Comparison of ENCODE assay signal across 8 mouse cellular contexts in the genomic region with DNA sequence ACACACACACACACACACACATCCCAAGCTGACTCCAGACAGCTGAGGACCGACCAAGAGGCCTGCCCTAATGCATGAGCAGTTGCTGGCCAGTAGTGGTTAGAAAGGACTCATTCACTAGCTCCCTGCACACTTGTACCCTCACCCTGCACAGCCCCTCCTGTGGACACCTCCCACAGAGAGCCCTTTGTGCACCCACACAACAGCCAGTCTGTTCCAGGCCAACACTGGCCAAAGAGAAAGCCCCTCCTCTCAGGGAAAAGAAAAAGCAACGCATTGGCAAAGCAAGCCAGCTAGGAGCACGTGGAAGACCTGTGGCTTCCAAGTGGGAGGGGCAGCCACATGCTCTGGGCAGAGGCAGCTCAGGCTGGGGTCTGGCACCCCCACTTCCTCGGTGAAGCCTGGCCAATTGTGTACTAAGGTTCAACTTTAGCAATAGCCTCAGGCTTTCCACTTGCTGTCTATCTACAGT. TPM values are rescaled to one million over a fixed set of nuclear protein-coding genes. Genes with fewer than 3 reads are reported as not detected.
DNase-seq lines count a peak whose midpoint lies in the region; ATAC-seq and TF ChIP-seq lines count a peak whose summit lies in the region.

No protein-coding gene starts in this region.

- peaks cover 77% of the 10 kb centered on the region for H3K36me3 ChIP-seq in ES-Bruce4 (ENCODE audit: control insufficient read depth, insufficient read depth, low read length, poor library complexity, severe bottlenecking)
- peaks cover 66% of the 10 kb centered on the region for H3K36me3 ChIP-seq in lung, embryonic 16.5 days (ENCODE audit: control insufficient read depth, insufficient read depth, low read length)

- no peaks in the 10 kb centered on the region for H3K9me3 ChIP-seq in ES-Bruce4 (replicated peaks; ENCODE audit: control insufficient read depth, insufficient read depth, low read length, poor library complexity, severe bottlenecking)
- H3K9me3 ChIP-seq in lung, embryonic 16.5 days (ENCODE audit: control insufficient read depth, low read length): no peaks in the 10 kb centered on the region

- DNase-seq in cerebellum, adult 2 months: peak; percentile 49 to 73
- DNase-seq in frontal cortex, postnatal 14 days (ENCODE audit: low spot score in 2 of 2): peak; percentile 42 to 83
- peak; percentile 62 to 91 for DNase-seq in layer of hippocampus, adult 2 months (ENCODE audit: low spot score in 2 of 2)
- DNase-seq in right cerebral cortex, postnatal 36 days (ENCODE audit: low spot score in 2 of 2): peak; percentile 76
- DNase-seq in urinary bladder, adult 2 months (ENCODE audit: low spot score): no peak

- peaks cover 29% of the 10 kb centered on the region for H3K4me1 ChIP-seq in ES-Bruce4 (ENCODE audit: control insufficient read depth, insufficient read depth, low read length)
- peaks cover 32% of the 10 kb centered on the region for H3K4me1 ChIP-seq in cerebellum, adult 2 months (ENCODE audit: control insufficient read depth, insufficient read depth, low read length)
- H3K4me1 ChIP-seq in lung, embryonic 16.5 days (replicated peaks; ENCODE audit: control insufficient read depth, insufficient read depth, low read length): peaks cover 73% of the 10 kb centered on the region

- no peaks in the 10 kb centered on the region for H3K27me3 ChIP-seq in ES-Bruce4 (ENCODE audit: control insufficient read depth, insufficient read depth, low read length, poor library complexity, severe bottlenecking)
- no peaks in the 10 kb centered on the region for H3K27me3 ChIP-seq in cerebellum, adult 2 months (ENCODE audit: control insufficient read depth, insufficient read depth, low read length)
- H3K27me3 ChIP-seq in lung, embryonic 16.5 days (ENCODE audit: control insufficient read depth, insufficient read depth, low read depth, low read length): no peaks in the 10 kb centered on the region

- no peak overlapping the region for H3K9ac ChIP-seq in ES-Bruce4 (ENCODE audit: low read depth, poor library complexity, severe bottlenecking)
- 0 out of 2 replicates have a peak overlapping the region, but pooled peaks have one; percentile 3 for H3K9ac ChIP-seq in lung, embryonic 16.5 days (ENCODE audit: low read length)

- H3K4me2 ChIP-seq in lung, embryonic 16.5 days (ENCODE audit: low read depth, low read length): no peak overlapping the region

- no peak for TF ChIP-seq CTCF in ES-Bruce4 (IDR thresholded peaks at IDR 0.05; ENCODE audit: low read depth, low read length)
- no peak for TF ChIP-seq CTCF in cerebellum, adult 2 months (IDR thresholded peaks at IDR 0.05; ENCODE audit: borderline replicate concordance, insufficient read depth, low read depth, low read length)
- no peak for TF ChIP-seq CTCF in layer of hippocampus, adult 2 months (conservative IDR thresholded peaks at IDR 0.05)

- peak overlapping the region; percentile 51 for H3K27ac ChIP-seq in ES-Bruce4 (ENCODE audit: insufficient read depth, low read length)
- H3K27ac ChIP-seq in cerebellum, adult 2 months (ENCODE audit: insufficient read depth, low read length): peak overlapping the region; percentile 26; the same call in 1 of the 2 replicates
- H3K27ac ChIP-seq in layer of hippocampus, adult 2 months: peak overlapping the region; percentile 89
- peak overlapping the region; percentile 90 for H3K27ac ChIP-seq in lung, embryonic 16.5 days (ENCODE audit: low read length)

- peak; percentile 14 to 43; a peak in 2 of 4 replicates for ATAC-seq in hematopoietic stem cell, adult 5-6 weeks (replicated peaks in 1 of 2; ENCODE audit: insufficient read depth in 1 of 2, low FRiP score in 2 of 2, low TSS enrichment in 1 of 2, low read depth in 1 of 2, poor library complexity in 2 of 2, severe bottlenecking in 2 of 2)
- peak; percentile 18; the same call in 1 of the 2 replicates for ATAC-seq in lung, embryonic 16.5 days (ENCODE audit: low read depth)

- peak; percentile 70; the same call in 1 of the 2 replicates for TF ChIP-seq EP300 in ES-Bruce4 (IDR thresholded peaks at IDR 0.05; ENCODE audit: insufficient read depth, low read depth, low read length)

- H3K4me3 ChIP-seq in ES-Bruce4 (ENCODE audit: low read depth, low read length): no peak overlapping the region
- no peak overlapping the region for H3K4me3 ChIP-seq in cerebellum, adult 2 months (replicated peaks; ENCODE audit: insufficient read depth, low read depth, low read length)
- H3K4me3 ChIP-seq in layer of hippocampus, adult 2 months: no peak overlapping the region; the same call in 1 of the 2 replicates
- no peak overlapping the region for H3K4me3 ChIP-seq in lung, embryonic 16.5 days (ENCODE audit: low read length)

- WGBS in cerebellum, adult 2 months: 16% methylated on average over 4 of the region's 4 CpGs
- 25% methylated on average over 4 of the region's 4 CpGs for WGBS in lung, embryonic 16.5 days

- no peak for TF ChIP-seq POLR2A in ES-Bruce4 (IDR thresholded peaks at IDR 0.05; ENCODE audit: insufficient read depth, low read length)
- TF ChIP-seq POLR2A in cerebellum, adult 2 months (IDR thresholded peaks at IDR 0.05; ENCODE audit: borderline replicate concordance, insufficient read depth, low read length): no peak

RNA-seq across cellular contexts. Expression of gene Amotl2, which starts 7.6 kb away (rescaled TPM):
- 227 and 231 TPM in 2 replicates for polyA plus RNA-seq in ES-Bruce4 (2011; ENCODE audit: insufficient read depth, insufficient read length, low read depth, missing spikeins)
- polyA plus RNA-seq in cerebellum, adult 2 months (2012; rRNA removed): 23.1 and 24.4 TPM in 2 replicates
- 1.4 and 7.3 TPM in 2 replicates for total RNA-seq in hematopoietic stem cell, adult 5-6 weeks (2017)
- 10 to 100 TPM; 16.0 to 18.1 TPM for total RNA-seq in layer of hippocampus, adult 2 months (2021)
- 37.6 and 40.1 TPM in 2 replicates for polyA plus RNA-seq in lung, embryonic 16.5 days (2015; fragmentation: Nextera tagmentation; extraction: Ambion mirVana)
- 51.0 and 52.2 TPM in 2 replicates for polyA plus RNA-seq in urinary bladder, adult 2 months (2012; rRNA removed)

Comparison
In these comparisons a context has a peak if more than half of its experiments do, and no peak if none do; other contexts are left out.
1. H3K27ac ChIP-seq: peak in every context shown above with its lines; median percentile 90 in lung, embryonic 16.5 days; 89 in layer of hippocampus, adult 2 months; 51 in ES-Bruce4; 26 in cerebellum, adult 2 months.